Mouse (Mus musculus): ENCODE measurements at regions not wholly inside any gene's neighbourhood (a gene's known extent, or its start where the extent isn't known, plus 50 kb on each side); places are given as distances from the start of the nearest gene placed in this dataset.

DNA sequence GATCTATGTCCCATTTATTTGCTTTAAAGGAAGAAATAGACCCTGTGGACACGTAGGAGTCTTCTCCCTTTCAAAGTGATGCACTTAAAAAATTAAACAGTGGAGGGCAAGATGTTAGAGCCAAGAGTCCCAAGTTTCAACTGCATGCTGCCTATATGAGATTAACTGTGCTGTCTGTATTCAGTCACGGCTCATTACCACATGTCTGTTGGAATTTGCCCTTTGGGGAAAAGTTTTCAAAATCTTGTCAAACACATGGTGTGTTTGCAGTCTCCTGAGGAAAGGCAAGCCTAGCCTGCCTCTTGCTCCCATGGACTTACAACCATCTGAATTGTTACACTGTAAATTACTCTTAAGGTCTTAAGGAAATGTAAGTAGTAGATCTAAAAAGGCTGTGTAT, 211.9 kb upstream of the Gimd1 start:
- H3K4me2 ChIP-seq = no peak overlapping the region
- 36% methylated on average over 2 of the region's 2 CpGs for WGBS (ENCODE audit: insufficient replicate concordance)
- no peak overlapping the region for H3K4me3 ChIP-seq
- no peak overlapping the region for H3K27ac ChIP-seq
- no peak overlapping the region for H3K9ac ChIP-seq
- no peaks in the 10 kb centered on the region for H3K36me3 ChIP-seq
- ATAC-seq = no peak
- no peaks in the 10 kb centered on the region for H3K9me3 ChIP-seq (replicated peaks)
- no peaks in the 10 kb centered on the region for H3K4me1 ChIP-seq
- no peaks in the 10 kb centered on the region for H3K27me3 ChIP-seq (replicated peaks)

DNA sequence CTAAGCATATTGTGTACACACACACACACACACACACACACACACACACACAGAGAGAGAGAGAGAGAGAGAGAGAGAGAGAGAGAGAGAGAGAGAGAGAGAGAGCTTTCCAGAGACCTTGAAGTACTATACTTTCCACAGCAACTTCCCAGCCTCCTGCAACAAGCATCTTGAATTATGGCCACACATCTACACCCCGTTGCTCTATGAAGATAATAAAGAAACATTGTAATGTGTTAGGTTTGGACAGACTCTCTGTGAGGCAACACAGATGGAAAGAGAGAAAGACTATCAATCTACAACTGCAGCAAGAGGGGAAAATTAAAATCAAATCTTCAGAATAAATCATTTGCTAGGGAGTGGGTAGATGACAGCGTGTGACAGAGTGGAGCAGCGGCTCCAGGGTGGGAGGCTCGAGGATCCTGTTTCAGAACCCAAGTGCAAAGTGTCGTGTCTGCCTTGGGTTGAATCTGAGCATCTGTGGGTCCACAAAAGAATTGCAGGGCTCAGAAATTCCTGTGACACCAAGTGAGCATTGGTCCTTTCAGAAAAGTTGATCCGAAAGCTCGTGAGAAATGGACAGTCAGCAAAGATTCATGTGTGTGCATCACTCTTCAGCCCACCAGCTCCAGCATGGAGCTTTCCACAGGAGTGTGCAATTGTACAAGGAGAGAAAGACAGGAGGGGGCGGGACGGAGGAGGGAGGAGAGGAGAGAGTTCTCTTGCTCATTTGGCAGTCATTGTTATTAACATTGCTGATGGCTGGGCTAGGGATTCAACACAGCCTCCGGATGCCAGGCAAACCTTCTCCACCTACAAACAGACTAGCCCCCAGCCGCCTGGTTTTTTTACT, 203.6 kb upstream of the Gimd1 start:
- H3K36me3 ChIP-seq = no peaks in the 10 kb centered on the region
- H3K4me3 ChIP-seq = no peak overlapping the region
- no peaks in the 10 kb centered on the region for H3K4me1 ChIP-seq
- no peak overlapping the region for H3K27ac ChIP-seq
- H3K4me2 ChIP-seq = no peak overlapping the region
- WGBS (ENCODE audit: insufficient replicate concordance) = 57% methylated on average over 11 of the region's 11 CpGs
- no peaks in the 10 kb centered on the region for H3K9me3 ChIP-seq (replicated peaks)
- no peaks in the 10 kb centered on the region for H3K27me3 ChIP-seq (replicated peaks)
- no peak overlapping the region for H3K9ac ChIP-seq
- ATAC-seq = no peak

DNA sequence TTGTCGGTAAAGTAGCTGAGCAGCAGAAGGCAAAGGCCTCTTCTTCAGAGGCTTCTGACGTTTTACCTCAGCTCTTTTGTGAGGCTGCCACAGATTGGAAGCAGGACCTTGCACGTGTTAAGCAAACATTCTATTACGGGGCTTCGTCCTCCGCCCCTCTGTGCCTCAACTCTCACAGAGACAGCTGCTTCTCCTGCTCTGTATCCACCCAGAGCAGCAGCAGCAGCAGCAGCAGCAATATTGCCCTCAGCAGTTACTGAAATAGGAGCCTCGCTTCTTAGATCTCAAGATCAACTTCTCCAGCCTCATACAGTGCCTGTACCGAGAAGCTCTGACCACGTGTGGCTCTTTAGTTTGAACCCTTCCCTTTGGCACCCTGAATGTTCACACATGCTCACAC, 202.4 kb upstream of the Gimd1 start:
- no peak overlapping the region for H3K9ac ChIP-seq
- no peaks in the 10 kb centered on the region for H3K36me3 ChIP-seq
- H3K27ac ChIP-seq = no peak overlapping the region
- H3K4me2 ChIP-seq = no peak overlapping the region
- H3K4me3 ChIP-seq = no peak overlapping the region
- H3K4me1 ChIP-seq = no peaks in the 10 kb centered on the region
- 57% methylated on average over 9 of the region's 9 CpGs for WGBS (ENCODE audit: insufficient replicate concordance)
- no peaks in the 10 kb centered on the region for H3K9me3 ChIP-seq (replicated peaks)
- no peak for ATAC-seq
- no peaks in the 10 kb centered on the region for H3K27me3 ChIP-seq (replicated peaks)

DNA sequence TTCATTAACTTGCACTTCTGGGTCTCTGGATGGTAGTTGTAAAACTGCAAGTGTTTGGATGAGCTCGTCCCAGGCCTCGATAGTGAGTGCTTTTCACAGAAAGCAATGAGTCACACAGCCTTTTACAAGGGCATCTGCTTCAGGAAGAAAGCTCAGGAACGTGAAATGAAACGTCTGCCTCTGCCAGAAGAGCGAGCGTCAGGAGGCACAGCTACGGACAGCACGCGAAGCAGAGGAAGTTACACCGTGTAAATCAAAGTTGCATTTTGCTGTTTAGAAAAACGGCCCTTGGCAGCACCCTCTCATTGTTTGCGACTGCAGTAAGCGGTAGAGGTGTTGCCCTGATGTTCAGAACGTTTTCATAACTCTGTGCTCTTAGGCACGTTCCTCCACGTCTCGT, 201.5 kb upstream of the Gimd1 start:
- Histone ChIP-seq H3K27ac (no peak overlapping the region), H3K4me1 (no peaks in the 10 kb centered on the region), H3K9me3 (replicated peaks) (no peaks in the 10 kb centered on the region), H3K36me3 (no peaks in the 10 kb centered on the region), H3K4me3 (no peak overlapping the region), H3K27me3 (replicated peaks) (no peaks in the 10 kb centered on the region), H3K4me2 (no peak overlapping the region), H3K9ac (no peak overlapping the region)
- ATAC-seq = no peak
- WGBS (ENCODE audit: insufficient replicate concordance) = 65% methylated on average over 17 of the region's 17 CpGs

DNA sequence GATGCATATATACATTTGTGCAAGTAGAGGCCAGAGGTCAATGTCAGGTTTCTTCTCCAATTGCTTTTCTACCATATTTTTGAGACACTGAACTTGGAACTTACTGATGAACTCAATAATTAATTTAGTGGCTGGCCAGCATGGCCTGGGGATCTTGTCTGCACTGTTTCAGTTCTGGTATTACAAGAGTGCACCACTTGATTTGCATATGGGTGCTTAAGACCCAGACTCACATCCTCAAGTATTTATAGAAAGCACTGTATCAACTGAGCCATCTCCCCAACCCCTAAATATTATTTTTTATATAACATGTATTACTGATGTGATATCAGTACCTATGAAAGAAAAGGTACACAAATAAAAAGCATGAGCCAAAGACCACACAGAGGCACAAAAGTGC, 197.8 kb upstream of the Gimd1 start:
- H3K4me3 ChIP-seq = no peak overlapping the region
- no peak overlapping the region for H3K4me2 ChIP-seq
- no peak for ATAC-seq
- H3K27ac ChIP-seq = no peak overlapping the region
- H3K27me3 ChIP-seq (replicated peaks) = no peaks in the 10 kb centered on the region
- no peaks in the 10 kb centered on the region for H3K9me3 ChIP-seq (replicated peaks)
- no peaks in the 10 kb centered on the region for H3K36me3 ChIP-seq
- H3K9ac ChIP-seq = no peak overlapping the region
- H3K4me1 ChIP-seq = no peaks in the 10 kb centered on the region

DNA sequence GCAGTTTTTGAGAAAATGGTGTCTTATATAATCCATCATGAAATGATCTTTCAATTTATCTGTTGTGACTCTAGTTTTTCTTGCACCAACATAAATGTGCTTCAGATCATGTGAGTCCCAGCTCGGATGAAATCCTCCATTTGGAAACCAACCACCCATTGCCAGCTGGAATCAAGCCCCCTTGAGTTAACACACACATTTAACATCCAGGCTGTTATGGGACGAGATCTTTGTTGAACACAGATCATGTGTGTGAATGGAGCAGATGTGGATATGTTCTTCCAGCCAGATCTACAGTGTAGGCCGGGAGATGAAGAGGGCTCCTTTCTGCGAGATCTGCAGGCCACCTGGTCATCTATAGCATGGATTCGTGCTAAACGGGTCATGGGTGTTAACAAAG, 188.4 kb upstream of the Gimd1 start:
- Histone ChIP-seq H3K9me3 (replicated peaks) (no peaks in the 10 kb centered on the region), H3K4me1 (no peaks in the 10 kb centered on the region), H3K27me3 (replicated peaks) (no peaks in the 10 kb centered on the region), H3K36me3 (no peaks in the 10 kb centered on the region), H3K4me3 (no peak overlapping the region), H3K4me2 (no peak overlapping the region), H3K9ac (no peak overlapping the region), H3K27ac (no peak overlapping the region)
- 68% methylated on average over 6 of the region's 6 CpGs for WGBS (ENCODE audit: insufficient replicate concordance)
- ATAC-seq = no peak

DNA sequence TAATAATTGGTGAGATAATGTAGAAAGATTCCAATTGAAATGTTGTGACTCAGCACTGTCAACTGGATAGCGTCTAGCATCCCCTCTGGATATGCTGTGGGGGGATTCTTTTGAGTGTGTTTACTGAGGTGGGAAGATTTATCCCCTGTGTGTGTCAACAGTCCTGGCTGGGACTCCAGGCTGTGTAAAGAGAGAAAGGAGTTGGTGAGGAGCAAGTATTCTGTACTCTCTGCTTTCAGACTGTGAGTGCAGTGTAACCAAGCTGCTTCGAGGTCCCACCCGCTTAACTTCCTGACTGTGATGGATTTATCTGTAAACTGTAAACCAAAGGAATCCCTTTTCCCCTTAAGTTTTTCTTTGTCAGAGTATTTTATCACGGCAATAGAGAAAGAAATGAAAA, 175.7 kb upstream of the Gimd1 start:
- Histone ChIP-seq H3K36me3 (no peaks in the 10 kb centered on the region), H3K4me1 (no peaks in the 10 kb centered on the region), H3K27ac (no peak overlapping the region), H3K9ac (no peak overlapping the region), H3K4me3 (no peak overlapping the region), H3K27me3 (replicated peaks) (no peaks in the 10 kb centered on the region), H3K4me2 (no peak overlapping the region), H3K9me3 (replicated peaks) (no peaks in the 10 kb centered on the region)
- WGBS (ENCODE audit: insufficient replicate concordance) = 40% methylated on average over 4 of the region's 4 CpGs
- ATAC-seq = no peak

DNA sequence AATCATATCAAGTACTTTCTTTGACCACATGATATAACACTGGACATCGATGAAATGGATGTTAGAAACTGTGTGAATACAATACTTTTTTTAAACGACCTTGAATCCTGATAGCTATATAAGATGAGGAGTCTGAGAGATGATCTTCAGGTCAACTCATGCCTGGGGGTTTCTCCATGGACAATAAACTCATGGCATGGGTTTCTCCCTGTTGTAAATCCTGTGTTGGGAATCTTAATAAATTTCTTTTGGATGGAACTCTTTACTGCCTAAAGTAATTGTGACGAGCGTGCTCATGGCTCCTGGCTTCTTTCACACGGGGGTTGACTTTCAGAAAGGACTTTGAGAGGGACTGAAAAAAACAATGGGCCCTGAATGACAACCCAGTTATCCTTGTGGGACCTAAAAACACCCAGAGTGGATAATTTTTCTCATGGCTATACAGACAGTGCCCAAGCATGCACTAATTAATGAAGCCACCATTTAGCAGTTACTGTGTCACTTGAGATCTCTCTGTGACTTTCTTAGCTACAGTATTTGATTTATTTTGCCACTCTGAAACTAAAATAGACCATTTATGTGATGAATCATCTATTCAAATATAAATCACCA, 167.2 kb upstream of the Gimd1 start:
- ATAC-seq = no peak
- Histone ChIP-seq H3K27ac (no peak overlapping the region), H3K9me3 (replicated peaks) (no peaks in the 10 kb centered on the region), H3K4me1 (no peaks in the 10 kb centered on the region), H3K4me2 (no peak overlapping the region), H3K9ac (no peak overlapping the region), H3K4me3 (no peak overlapping the region), H3K36me3 (no peaks in the 10 kb centered on the region), H3K27me3 (replicated peaks) (no peaks in the 10 kb centered on the region)
- WGBS (ENCODE audit: insufficient replicate concordance) = 60% methylated on average over 5 of the region's 5 CpGs

DNA sequence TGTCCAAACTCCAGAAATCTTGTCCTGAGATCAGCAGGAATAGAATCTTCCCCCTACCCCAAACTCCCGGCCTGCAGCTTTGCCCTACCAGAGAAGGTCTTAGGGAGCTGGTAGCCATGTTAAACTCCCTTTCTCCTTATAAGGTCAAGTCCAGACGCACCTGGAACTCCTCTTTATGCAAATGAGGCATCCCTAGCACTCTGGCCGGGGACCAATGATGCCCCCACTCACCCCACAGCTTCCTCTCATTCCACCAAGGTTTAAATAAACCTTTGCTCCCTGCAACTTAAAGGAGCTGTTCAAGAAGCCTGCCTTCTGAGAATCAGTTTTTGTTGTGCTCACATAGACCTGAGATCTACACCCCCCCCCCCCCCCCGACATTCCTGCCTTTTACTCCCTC, 158.6 kb upstream of the Gimd1 start:
- H3K4me1 ChIP-seq = no peaks in the 10 kb centered on the region
- no peak overlapping the region for H3K4me3 ChIP-seq
- no peak overlapping the region for H3K4me2 ChIP-seq
- H3K27me3 ChIP-seq (replicated peaks) = no peaks in the 10 kb centered on the region
- ATAC-seq = no peak
- H3K36me3 ChIP-seq = no peaks in the 10 kb centered on the region
- H3K9me3 ChIP-seq (replicated peaks) = no peaks in the 10 kb centered on the region
- WGBS (ENCODE audit: insufficient replicate concordance) = 38% methylated on average over 4 of the region's 4 CpGs
- H3K9ac ChIP-seq = no peak overlapping the region
- no peak overlapping the region for H3K27ac ChIP-seq

DNA sequence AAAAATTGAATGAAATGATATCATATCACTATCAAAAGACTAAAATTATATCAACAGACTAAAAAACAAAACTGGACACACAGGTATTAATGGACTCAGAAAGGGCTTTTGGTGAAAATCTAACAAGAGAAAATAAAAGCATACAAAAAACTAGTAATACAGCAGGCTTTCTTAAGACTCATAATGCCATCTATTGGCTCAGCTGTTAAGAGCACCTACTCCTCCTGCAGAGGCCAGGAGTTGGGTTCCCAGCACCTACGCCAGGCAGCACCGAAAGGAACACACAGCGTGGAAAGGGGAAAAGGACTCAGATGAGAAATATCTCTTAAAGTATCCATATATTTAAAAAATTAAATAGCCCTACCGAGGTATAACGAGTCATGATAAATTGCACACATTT, 151.9 kb upstream of the Gimd1 start:
- Histone ChIP-seq H3K27ac (no peak overlapping the region), H3K4me1 (no peaks in the 10 kb centered on the region), H3K4me2 (no peak overlapping the region), H3K36me3 (no peaks in the 10 kb centered on the region), H3K4me3 (no peak overlapping the region), H3K27me3 (replicated peaks) (no peaks in the 10 kb centered on the region), H3K9ac (no peak overlapping the region), H3K9me3 (replicated peaks) (no peaks in the 10 kb centered on the region)
- 81% methylated on average over 5 of the region's 5 CpGs for WGBS (ENCODE audit: insufficient replicate concordance)
- no peak for ATAC-seq

DNA sequence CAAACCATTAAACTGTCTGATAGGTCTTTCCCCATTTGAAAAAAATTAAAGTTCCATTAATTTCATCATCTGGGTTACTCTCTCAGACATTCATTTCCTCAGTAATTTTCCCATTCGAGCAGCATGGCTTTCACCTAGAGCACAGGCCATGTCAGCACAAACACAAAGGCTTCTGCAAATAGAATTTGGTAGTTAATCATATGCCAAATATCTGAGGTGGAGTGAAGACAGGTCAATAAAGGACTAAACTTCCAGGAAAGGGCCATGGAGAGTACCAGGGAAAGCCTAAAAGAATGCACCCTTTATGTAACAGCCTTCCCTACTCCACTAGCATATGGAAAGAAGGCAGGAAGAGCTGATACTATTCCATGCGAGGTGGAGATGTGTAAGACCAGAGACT, 150.3 kb upstream of the Gimd1 start:
- no peak overlapping the region for H3K4me3 ChIP-seq
- no peak for ATAC-seq
- H3K27ac ChIP-seq = no peak overlapping the region
- H3K36me3 ChIP-seq = no peaks in the 10 kb centered on the region
- no peaks in the 10 kb centered on the region for H3K4me1 ChIP-seq
- no peak overlapping the region for H3K4me2 ChIP-seq
- H3K9me3 ChIP-seq (replicated peaks) = no peaks in the 10 kb centered on the region
- no peak overlapping the region for H3K9ac ChIP-seq
- H3K27me3 ChIP-seq (replicated peaks) = no peaks in the 10 kb centered on the region
- 58% methylated on average over 2 of the region's 2 CpGs for WGBS (ENCODE audit: insufficient replicate concordance)

DNA sequence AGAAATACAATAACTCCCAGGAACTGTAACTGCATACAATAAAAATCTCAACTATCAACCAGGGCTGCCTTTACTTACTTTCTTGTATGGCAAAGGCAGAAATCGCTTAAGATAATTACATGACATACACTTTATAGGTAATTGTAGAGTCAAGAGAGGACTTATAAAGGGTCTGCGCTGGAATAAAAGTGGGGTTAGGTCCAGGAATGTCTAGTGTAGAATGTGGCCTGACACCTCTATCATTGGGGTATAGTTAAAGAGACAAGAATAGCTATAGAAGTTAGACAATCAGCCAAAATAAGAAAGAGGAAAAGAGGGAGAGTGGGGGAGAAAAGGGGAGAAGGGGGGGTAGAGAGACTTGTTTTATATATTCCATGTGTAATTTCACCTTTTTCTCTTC, 144.8 kb upstream of the Gimd1 start:
- 67% methylated on average over 2 of the region's 2 CpGs for WGBS (ENCODE audit: insufficient replicate concordance)
- Histone ChIP-seq H3K4me3 (no peak overlapping the region), H3K4me2 (no peak overlapping the region), H3K27me3 (replicated peaks) (no peaks in the 10 kb centered on the region), H3K9ac (no peak overlapping the region), H3K36me3 (no peaks in the 10 kb centered on the region), H3K4me1 (no peaks in the 10 kb centered on the region), H3K27ac (no peak overlapping the region), H3K9me3 (replicated peaks) (no peaks in the 10 kb centered on the region)
- ATAC-seq = no peak

DNA sequence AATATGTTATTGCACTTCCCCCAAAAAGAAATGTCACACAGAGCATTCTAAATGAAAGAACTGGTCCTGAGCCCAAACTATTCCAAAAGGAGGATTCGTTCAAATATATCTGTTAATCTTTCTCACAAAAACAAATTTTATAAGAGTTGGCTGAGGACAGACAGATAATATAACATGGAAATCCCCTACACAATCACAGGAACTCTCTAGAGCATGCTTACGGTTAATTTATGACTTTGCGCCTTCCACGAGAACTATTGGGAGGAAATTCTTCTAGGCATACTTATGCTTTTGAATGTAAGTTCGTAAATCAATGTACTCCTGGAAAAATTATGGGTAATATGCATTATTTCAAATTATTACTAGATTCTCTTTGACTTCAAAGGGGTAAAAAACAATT, 144.1 kb upstream of the Gimd1 start:
- Histone ChIP-seq H3K27me3 (replicated peaks) (no peaks in the 10 kb centered on the region), H3K36me3 (no peaks in the 10 kb centered on the region), H3K4me2 (no peak overlapping the region), H3K4me1 (no peaks in the 10 kb centered on the region), H3K27ac (no peak overlapping the region), H3K9me3 (replicated peaks) (no peaks in the 10 kb centered on the region), H3K9ac (no peak overlapping the region), H3K4me3 (no peak overlapping the region)
- ATAC-seq = no peak
- WGBS (ENCODE audit: insufficient replicate concordance) = 74% methylated on average over 5 of the region's 5 CpGs
